Mouse (Mus musculus) midbrain, embryonic 10.5 days (tissue): ENCODE measurements at regions not wholly inside any gene's neighbourhood (a gene's known extent, or its start where the extent isn't known, plus 50 kb on each side); places are given as distances from the start of the nearest gene placed in this dataset.

Source experiments
- DNase-seq: peaks from one replicate; pipeline ENCODE4 v3.0.0-alpha.2; 2017; ENCODE audit warnings: low spot score
- H3K27ac ChIP-seq: fragments of 300-500 bp; sonication (generic); replicated peaks from 2 replicates; pipeline ENCODE4 v1.5.1; 2016; ENCODE audit warnings: mild to moderate bottlenecking
- H3K27me3 ChIP-seq: fragments of 300-500 bp; sonication (generic); 2 replicates; pipeline ENCODE4 v1.6.1; 2016; ENCODE audit warnings: low read depth, mild to moderate bottlenecking; ENCODE audit not compliant: poor library complexity, severe bottlenecking
- H3K36me3 ChIP-seq: fragments of 300-500 bp; sonication (generic); 2 replicates; pipeline ENCODE4 v1.6.1; 2016; ENCODE audit warnings: mild to moderate bottlenecking, moderate library complexity
- H3K4me1 ChIP-seq: fragments of 300-500 bp; sonication (generic); 2 replicates; pipeline ENCODE4 v1.6.1; 2016
- H3K4me3 ChIP-seq: fragments of 300-500 bp; sonication (generic); 2 replicates; pipeline ENCODE4 v1.5.1; 2016; ENCODE audit warnings: mild to moderate bottlenecking, moderate library complexity
- H3K9me3 ChIP-seq: fragments of 300-500 bp; sonication (generic); replicated peaks from 2 replicates; pipeline ENCODE4 v1.6.1; 2016; ENCODE audit warnings: mild to moderate bottlenecking
- WGBS: fragments of 180-500 bp; shearing (Covaris S2); methylation state at CpG from one replicate; pipeline ENCODE4 v1.1.7; 2016; 5-methylcytosine and 5-hydroxymethylcytosine counted together

GRCm38 (mm10) chr3:83708973-83709372, 57.1 kb upstream of the Sfrp2 start:
- H3K4me3 ChIP-seq = no peak overlapping the region
- no peaks in the 10 kb centered on the region for H3K9me3 ChIP-seq
- no peaks in the 10 kb centered on the region for H3K36me3 ChIP-seq
- DNase-seq = no peak
- H3K4me1 ChIP-seq = peaks cover 8% of the 10 kb centered on the region
- H3K27ac ChIP-seq = no peak overlapping the region
- WGBS = 87% methylated on average over 4 of the region's 4 CpGs
- H3K27me3 ChIP-seq = no peaks in the 10 kb centered on the region

GRCm38 (mm10) chr3:83709531-83709930, 56.6 kb upstream of the Sfrp2 start:
- WGBS = 84% methylated on average over 1 of the region's 1 CpGs
- no peaks in the 10 kb centered on the region for H3K36me3 ChIP-seq
- no peaks in the 10 kb centered on the region for H3K9me3 ChIP-seq
- no peak overlapping the region for H3K27ac ChIP-seq
- H3K4me1 ChIP-seq = peaks cover 8% of the 10 kb centered on the region
- no peak for DNase-seq
- H3K27me3 ChIP-seq = no peaks in the 10 kb centered on the region
- no peak overlapping the region for H3K4me3 ChIP-seq

- Histone ChIP-seq H3K36me3 (no peaks in the 10 kb centered on the region), H3K9me3 (no peaks in the 10 kb centered on the region), H3K4me3 (no peak overlapping the region), H3K4me1 (peaks cover 10% of the 10 kb centered on the region), H3K27me3 (no peaks in the 10 kb centered on the region), H3K27ac (0 out of 2 replicates have a peak overlapping the region, but pooled peaks have one; percentile 55)
- no peak for DNase-seq
- 63% methylated on average over 10 of the region's 10 CpGs for WGBS
These were observed 55.1 kb upstream of the Sfrp2 start for GRCm38 (mm10) chr3:83710995-83711541.

GRCm38 (mm10) chr3:83712355-83712754, 53.8 kb upstream of the Sfrp2 start:
- WGBS = 72% methylated on average over 2 of the region's 2 CpGs
- DNase-seq = no peak

GRCm38 (mm10) chr3:83714572-83714971, 51.5 kb upstream of the Sfrp2 start:
- no peaks in the 10 kb centered on the region for H3K27me3 ChIP-seq
- H3K36me3 ChIP-seq = no peaks in the 10 kb centered on the region
- H3K4me3 ChIP-seq = no peak overlapping the region
- H3K9me3 ChIP-seq = no peaks in the 10 kb centered on the region
- peaks cover 23% of the 10 kb centered on the region for H3K4me1 ChIP-seq
- 55% methylated on average over 6 of the region's 6 CpGs for WGBS
- no peak overlapping the region for H3K27ac ChIP-seq
- DNase-seq = no peak

More at GRCm38 (mm10) chr3:83712355-83712754, 53.8 kb upstream of the Sfrp2 start:
- H3K36me3 ChIP-seq = no peaks in the 10 kb centered on the region
- H3K9me3 ChIP-seq = no peaks in the 10 kb centered on the region
- H3K27me3 ChIP-seq = no peaks in the 10 kb centered on the region
- H3K4me3 ChIP-seq = no peak overlapping the region
- H3K27ac ChIP-seq = no peak overlapping the region
- peaks cover 15% of the 10 kb centered on the region for H3K4me1 ChIP-seq
